Mouse (Mus musculus): ENCODE results near the gene Mageb5.
"Not testable (repeated sequence)": the region's sequence is repeated elsewhere in the genome, so short reads cannot be mapped to it uniquely, and the experiment has no call there.

The Mageb5 gene

DNA sequence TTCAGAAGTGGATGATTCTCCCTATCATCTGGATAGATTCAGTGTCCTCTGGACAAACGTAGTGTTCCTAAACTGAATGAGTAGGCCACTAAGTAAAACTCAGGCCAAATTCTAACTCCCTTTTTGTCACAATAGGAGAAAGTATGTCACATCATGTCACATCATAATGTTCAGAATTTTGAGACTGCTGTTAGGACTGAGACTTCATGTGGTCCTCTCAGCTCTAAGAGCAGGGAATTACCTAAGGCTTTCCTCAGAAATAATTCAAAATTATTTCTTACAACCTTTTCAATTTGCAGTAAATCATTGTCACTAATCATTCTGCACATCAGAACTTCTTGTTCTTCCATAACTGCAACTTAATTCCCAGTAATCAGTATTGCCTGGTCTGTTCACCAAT lies at the start of gene Mageb5:
Mageb5 (minus strand) TSS at position 101 of the 400 bp plus-strand sequence.
- DNase-seq (ENCODE audit: low spot score in 2 of 2), result not testable (repeated sequence)

DNA sequence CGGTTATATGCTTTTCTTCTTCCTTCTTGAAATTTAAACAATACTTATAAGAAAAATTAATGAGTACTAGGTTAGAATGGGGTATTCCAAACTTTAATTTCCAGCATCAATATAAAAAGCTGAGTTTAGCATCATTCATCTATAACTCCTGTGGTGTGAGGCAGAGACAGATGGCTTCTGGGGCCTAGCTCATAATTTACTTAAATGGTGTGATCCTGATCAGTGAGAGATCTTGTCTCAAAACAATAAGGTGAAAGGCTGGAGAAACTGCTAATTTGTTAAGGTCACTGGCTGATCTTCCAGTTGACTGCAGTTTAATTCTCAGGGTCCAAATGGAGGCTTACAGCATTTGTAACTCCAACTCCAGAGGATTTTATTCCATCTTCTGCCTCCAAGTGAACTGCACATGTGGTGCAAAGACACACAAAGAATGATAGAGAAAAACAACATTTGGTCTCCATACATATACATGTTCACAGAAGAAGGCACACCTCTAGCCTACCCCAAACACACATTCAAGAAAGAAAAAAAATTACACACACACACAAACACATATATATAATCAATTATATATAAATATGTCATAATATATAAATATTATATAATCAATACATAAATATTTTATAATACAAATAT lies 23.1 kb downstream of the Mageb5 start:
- not testable (repeated sequence) for DNase-seq (ENCODE audit: low spot score in 2 of 2)
